Mouse (Mus musculus) hindbrain, postnatal 0 days (tissue): ENCODE results near the gene Tcf12. TPM values are rescaled to one million over a fixed set of nuclear protein-coding genes. Genes with fewer than 3 reads are reported as not detected.

Source experiments
- ATAC-seq: fragments of 200-750 bp; cut with Nextera tagmentation; 2 replicates; pipeline ENCODE4 v1.8.0; 2017; ENCODE audit warnings: mild to moderate bottlenecking, moderate TSS enrichment, moderate library complexity
- DNase-seq: peaks from one replicate; pipeline ENCODE4 v3.0.0-alpha.2; 2015; ENCODE audit warnings: low spot score
- H3K27ac ChIP-seq: fragments of 300-500 bp; sonication (generic); 2 replicates; pipeline ENCODE4 v1.5.1; 2014; ENCODE audit warnings: mild to moderate bottlenecking
- H3K27me3 ChIP-seq: fragments of 300-500 bp; sonication (generic); 2 replicates; pipeline ENCODE4 v1.6.1; 2014; ENCODE audit warnings: low read length, mixed read lengths; ENCODE audit not compliant: insufficient read depth
- H3K36me3 ChIP-seq: fragments of 300-500 bp; sonication (generic); 2 replicates; pipeline ENCODE4 v1.6.1; 2014; ENCODE audit warnings: low read length, mixed read lengths; ENCODE audit not compliant: insufficient read depth
- H3K4me1 ChIP-seq: fragments of 300-500 bp; sonication (generic); 2 replicates; pipeline ENCODE4 v1.6.1; 2014; ENCODE audit warnings: antibody characterized with exemption, low read length, mixed read lengths; ENCODE audit not compliant: insufficient read depth
- H3K4me2 ChIP-seq: fragments of 300-500 bp; sonication (generic); 2 replicates; pipeline ENCODE4 v1.6.1; 2014; ENCODE audit warnings: low read depth, mild to moderate bottlenecking, low read length, moderate library complexity, mixed read lengths
- H3K4me3 ChIP-seq: fragments of 300-500 bp; sonication (generic); 2 replicates; pipeline ENCODE4 v1.5.1; 2014; ENCODE audit warnings: low read length
- H3K9ac ChIP-seq: fragments of 300-500 bp; sonication (generic); replicated peaks from 2 replicates; pipeline ENCODE4 v1.6.1; 2014; ENCODE audit warnings: mild to moderate bottlenecking, low read length, moderate library complexity, mixed read lengths
- H3K9me3 ChIP-seq: fragments of 300-500 bp; sonication (generic); 2 replicates; pipeline ENCODE4 v1.6.1; 2016; ENCODE audit warnings: low read length, mixed read lengths
- CTCF ChIP-seq: IDR thresholded peaks from 2 replicates; pipeline ENCODE4 v1.5.1; 2016; ENCODE audit warnings: antibody characterized with exemption, control low read depth, low read depth
- WGBS: fragments of 180-500 bp; shearing (Covaris S2); extraction: QIAGEN DNeasy Blood & Tissue Kit; methylation state at CpG from one replicate; pipeline ENCODE4 v1.1.7; 2014; 5-methylcytosine and 5-hydroxymethylcytosine counted together
- polyA plus RNA-seq: library from polyadenylated mRNA; unstranded; fragments of >200 nt; fragmentation: Nextera tagmentation; extraction: Ambion mirVana; gene quantifications from 2 replicates; pipeline ENCODE4 v1.2.1, GENCODE M21; 2015
- total RNA-seq: library from RNA; depleted of rRNA; stranded (reverse); fragments of >200 nt; gene quantifications from 2 replicates; pipeline ENCODE4 v1.2.3, GENCODE M21; 2014

The Tcf12 gene
- total and polyA plus RNA-seq, 2 experiments from 2014 or later, result 65.5 to 155 TPM

DNA sequence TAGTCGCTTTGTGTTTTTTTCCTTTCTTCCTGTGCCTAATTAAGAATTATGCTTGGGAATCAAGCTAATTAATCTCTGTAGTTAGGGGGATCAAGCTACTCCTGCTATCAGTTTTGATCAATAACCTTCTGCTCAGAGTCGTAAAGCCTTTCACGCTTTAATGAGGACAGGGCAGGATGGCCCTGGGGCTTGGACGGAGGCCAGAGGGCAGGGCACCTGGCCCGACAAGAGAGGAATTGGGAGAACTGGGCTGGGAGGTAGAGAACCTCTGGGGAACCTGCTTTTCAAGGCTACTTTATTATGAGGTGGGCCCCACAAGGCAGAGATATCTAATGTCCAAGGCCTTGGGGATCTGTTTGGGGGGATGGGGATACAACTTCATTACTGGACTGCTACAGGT lies 274.3 kb downstream of the Tcf12 start:
- Histone ChIP-seq H3K4me3 (no peak overlapping the region), H3K4me2 (no peak overlapping the region), H3K36me3 (peaks cover 6% of the 10 kb centered on the region; the same call in 1 of the 2 replicates), H3K27me3 (no peaks in the 10 kb centered on the region), H3K27ac (no peak overlapping the region), H3K9me3 (no peaks in the 10 kb centered on the region), H3K4me1 (peaks cover 5% of the 10 kb centered on the region; the same call in 1 of the 2 replicates), H3K9ac (no peak overlapping the region)
- TF ChIP-seq CTCF, result no peak
- WGBS, result 49% methylated on average over 5 of the region's 5 CpGs
- DNase-seq (no peak), ATAC-seq (no peak)

DNA sequence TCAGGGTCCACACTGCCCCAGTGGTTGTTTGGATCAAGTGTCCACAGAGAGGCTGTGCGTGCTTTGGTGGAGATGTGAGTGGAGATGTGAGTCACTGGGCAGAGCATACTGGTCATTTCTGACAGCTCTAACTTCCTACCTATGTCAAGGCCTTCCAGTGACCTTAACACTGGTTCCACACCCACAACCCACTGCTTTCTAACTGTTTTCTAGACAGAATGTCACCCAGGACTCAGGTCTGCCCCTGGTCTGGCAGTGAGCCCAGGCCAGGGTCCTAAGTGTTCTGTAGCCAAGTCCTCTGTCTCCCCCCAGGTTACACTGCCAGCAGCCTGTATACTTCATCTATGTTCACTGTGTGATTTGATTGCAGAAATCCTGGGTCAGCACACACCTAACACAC lies 275.3 kb downstream of the Tcf12 start:
- no peak overlapping the region for H3K27ac ChIP-seq
- no peaks in the 10 kb centered on the region for H3K27me3 ChIP-seq
- H3K36me3 ChIP-seq, result no peaks in the 10 kb centered on the region
- H3K4me3 ChIP-seq, result no peak overlapping the region
- no peak overlapping the region for H3K4me2 ChIP-seq
- 100% methylated on average over 1 of the region's 1 CpGs for WGBS
- ATAC-seq (no peak), DNase-seq (no peak)
- H3K4me1 ChIP-seq, result peaks cover 5% of the 10 kb centered on the region; the same call in 1 of the 2 replicates
- H3K9me3 ChIP-seq, result no peaks in the 10 kb centered on the region
- no peak for TF ChIP-seq CTCF
- H3K9ac ChIP-seq, result no peak overlapping the region

DNA sequence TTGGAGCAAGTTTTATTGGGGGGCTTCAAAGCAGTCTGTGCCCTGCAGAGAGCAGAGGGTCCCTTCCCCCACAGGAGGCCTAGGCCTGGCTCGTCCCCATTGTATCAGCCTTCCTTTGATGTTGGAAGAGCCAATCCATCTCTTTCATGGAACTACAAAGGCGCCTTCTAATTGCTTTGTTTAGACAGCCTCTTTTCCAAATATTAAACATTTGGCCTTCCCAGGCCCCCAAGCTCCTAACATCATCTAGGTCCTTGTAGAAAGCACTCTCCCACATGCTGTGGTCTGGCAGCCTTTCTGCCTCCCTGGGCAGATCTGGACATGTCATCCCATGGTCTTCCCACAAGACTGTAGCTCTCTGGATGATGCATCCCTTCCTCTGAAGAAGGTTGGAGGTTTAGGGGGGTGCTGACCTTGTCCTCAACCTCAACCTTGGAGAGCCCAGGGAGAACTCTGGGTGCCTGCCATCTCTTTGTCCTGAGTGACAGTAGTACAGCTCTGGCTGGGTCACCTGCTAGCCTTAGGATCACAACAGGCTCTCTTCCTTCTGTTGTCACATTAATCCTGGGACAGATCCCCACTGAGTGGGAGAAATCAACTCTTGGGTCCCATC lies 276.4 kb downstream of the Tcf12 start:
- H3K9ac ChIP-seq, result no peak overlapping the region
- no peaks in the 10 kb centered on the region for H3K27me3 ChIP-seq
- no peaks in the 10 kb centered on the region for H3K36me3 ChIP-seq
- DNase-seq, result no peak
- H3K4me2 ChIP-seq, result no peak overlapping the region
- no peak for TF ChIP-seq CTCF
- no peak for ATAC-seq
- H3K9me3 ChIP-seq, result no peaks in the 10 kb centered on the region
- no peak overlapping the region for H3K4me3 ChIP-seq
- 20% methylated on average over 2 of the region's 2 CpGs for WGBS
- peaks cover 5% of the 10 kb centered on the region; the same call in 1 of the 2 replicates for H3K4me1 ChIP-seq
- H3K27ac ChIP-seq, result no peak overlapping the region

DNA sequence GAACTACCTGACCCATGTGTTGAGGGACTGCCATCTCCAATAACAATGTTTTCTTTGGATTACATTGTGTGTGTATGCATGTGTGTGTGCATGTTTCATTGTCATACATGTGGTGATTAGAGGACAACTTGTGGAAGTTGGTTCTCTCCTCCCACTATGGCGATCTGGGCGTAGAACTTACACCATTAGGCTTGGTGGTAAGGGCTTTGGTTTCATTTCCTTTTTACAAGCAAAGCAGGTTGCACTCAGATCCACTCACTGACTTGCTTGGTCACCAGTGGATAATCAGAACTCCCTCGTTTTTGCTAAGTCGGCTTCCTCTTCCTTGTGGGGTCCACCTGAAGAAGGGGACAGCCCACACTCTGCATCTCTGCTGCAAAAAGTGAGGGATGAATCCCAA lies 277.0 kb downstream of the Tcf12 start:
- no peaks in the 10 kb centered on the region for H3K27me3 ChIP-seq
- no peak for ATAC-seq
- H3K36me3 ChIP-seq, result no peaks in the 10 kb centered on the region
- H3K9ac ChIP-seq, result no peak overlapping the region
- WGBS, result 75% methylated on average over 4 of the region's 4 CpGs
- no peak overlapping the region for H3K27ac ChIP-seq
- no peak for TF ChIP-seq CTCF
- no peak overlapping the region for H3K4me3 ChIP-seq
- no peaks in the 10 kb centered on the region for H3K9me3 ChIP-seq
- no peak for DNase-seq
- H3K4me2 ChIP-seq, result no peak overlapping the region
- peaks cover 5% of the 10 kb centered on the region; the same call in 1 of the 2 replicates for H3K4me1 ChIP-seq

DNA sequence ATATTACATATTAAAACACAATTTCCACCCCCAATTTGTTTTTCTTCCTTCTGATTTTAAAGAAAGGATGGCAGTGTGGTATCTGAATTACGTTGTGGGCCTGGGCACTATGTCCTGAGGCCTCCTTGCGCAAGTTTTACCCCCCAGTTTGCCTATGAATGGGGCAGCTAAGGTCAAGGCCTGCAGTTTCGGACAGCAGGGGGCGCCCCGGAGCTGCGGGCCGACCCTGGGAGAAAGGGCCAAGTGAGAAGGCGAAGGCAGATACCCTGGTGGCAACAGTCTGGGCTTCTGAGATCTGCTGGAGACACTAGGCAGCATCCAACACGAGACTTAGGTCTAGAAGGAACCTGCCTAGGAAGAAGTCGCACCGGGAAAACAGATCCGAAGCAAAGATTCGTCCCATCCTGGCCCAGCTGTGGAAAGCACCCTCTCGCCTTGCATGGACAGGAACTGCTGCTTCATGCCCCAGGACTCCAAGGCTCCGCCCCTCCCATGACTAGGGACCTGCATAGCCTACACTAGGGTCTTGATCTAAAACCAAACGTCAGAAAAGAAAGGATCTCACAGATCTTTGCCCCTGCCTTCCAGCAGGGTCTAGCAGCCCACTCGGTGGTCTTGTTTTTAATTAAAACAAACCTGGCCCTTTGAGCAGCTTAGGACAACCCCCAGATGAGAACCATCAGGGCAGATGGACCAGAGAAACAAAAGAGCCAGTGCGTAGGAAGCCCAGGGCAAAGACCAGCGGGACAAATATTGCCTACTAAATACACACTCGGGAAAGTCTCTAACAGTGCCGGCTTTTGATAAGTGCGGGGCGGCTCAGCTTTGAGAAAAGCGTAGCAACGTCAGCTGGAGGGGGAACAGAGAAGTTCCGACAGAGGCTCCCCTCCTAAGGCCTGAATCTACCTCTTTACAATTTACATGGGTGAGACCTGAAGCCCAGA lies 279.6 kb downstream of the Tcf12 start:
- Histone ChIP-seq H3K9me3 (no peaks in the 10 kb centered on the region), H3K4me1 (peaks cover 5% of the 10 kb centered on the region; the same call in 1 of the 2 replicates), H3K9ac (no peak overlapping the region), H3K27me3 (no peaks in the 10 kb centered on the region), H3K27ac (no peak overlapping the region), H3K4me3 (no peak overlapping the region), H3K4me2 (no peak overlapping the region), H3K36me3 (no peaks in the 10 kb centered on the region)
- DNase-seq, result peak; percentile 28
- 48% methylated on average over 26 of the region's 26 CpGs for WGBS
- no peak for ATAC-seq
- peak; percentile 73 for TF ChIP-seq CTCF

DNA sequence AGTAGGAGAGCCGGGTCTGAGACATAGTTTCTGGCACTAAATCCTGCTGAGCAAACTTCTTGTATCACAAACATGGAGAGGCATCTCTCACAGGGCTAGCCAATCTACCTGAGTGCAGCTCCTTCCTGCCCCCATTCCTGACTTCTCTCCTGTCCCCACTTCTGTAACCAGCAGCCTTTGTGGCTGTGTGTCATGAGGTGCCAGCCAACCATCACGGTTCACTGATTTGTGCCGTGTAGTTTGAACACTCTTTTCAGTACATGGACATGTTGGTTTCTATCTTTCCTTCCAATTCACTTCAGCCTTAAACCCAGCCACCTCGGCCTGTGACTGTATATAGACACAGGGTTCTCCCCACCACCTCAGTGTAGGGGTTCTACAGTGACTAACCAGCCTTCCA lies 280.7 kb downstream of the Tcf12 start:
- no peaks in the 10 kb centered on the region for H3K9me3 ChIP-seq
- WGBS, result 75% methylated on average over 4 of the region's 4 CpGs
- no peak for DNase-seq
- TF ChIP-seq CTCF, result no peak
- no peaks in the 10 kb centered on the region for H3K27me3 ChIP-seq
- no peak overlapping the region for H3K9ac ChIP-seq
- H3K4me1 ChIP-seq, result peaks cover 11% of the 10 kb centered on the region
- no peak overlapping the region for H3K4me2 ChIP-seq
- no peaks in the 10 kb centered on the region for H3K36me3 ChIP-seq
- H3K4me3 ChIP-seq, result no peak overlapping the region
- no peak for ATAC-seq
- H3K27ac ChIP-seq, result no peak overlapping the region

DNA sequence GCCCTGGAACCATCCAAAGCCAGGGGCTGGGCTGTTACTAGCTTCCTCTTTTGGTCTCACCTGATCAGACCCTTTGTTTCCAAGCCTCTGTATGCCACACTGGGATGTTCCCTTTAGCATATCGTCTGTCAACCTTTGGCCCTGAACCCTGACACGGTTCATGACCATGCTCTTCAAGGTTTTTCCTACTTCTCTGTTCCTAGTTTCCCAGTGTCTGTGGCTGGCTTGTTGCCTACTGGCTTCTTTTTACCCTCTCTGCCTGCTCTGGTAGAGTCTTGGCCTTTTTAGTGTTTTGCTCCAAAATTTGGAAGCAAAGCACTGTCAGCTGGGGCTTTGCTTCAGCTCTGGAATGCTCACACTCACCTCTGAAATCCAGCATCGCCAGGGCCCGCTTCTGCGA lies 281.3 kb downstream of the Tcf12 start:
- Histone ChIP-seq H3K36me3 (no peaks in the 10 kb centered on the region), H3K4me2 (no peak overlapping the region), H3K9ac (no peak overlapping the region), H3K27me3 (no peaks in the 10 kb centered on the region), H3K4me1 (peaks cover 12% of the 10 kb centered on the region), H3K27ac (no peak overlapping the region), H3K9me3 (no peaks in the 10 kb centered on the region), H3K4me3 (no peak overlapping the region)
- no peak for TF ChIP-seq CTCF
- ATAC-seq (no peak), DNase-seq (no peak)
- WGBS, result 79% methylated on average over 5 of the region's 5 CpGs
